Mouse (Mus musculus) cortical plate, adult 2 months (tissue): ENCODE results near the gene Atp5l.
A peak's percentile ranks its signal among the peaks of the same experiment; 100 is the strongest.

Experiments used
- CTCF ChIP-seq: fragments of 200-500 bp; IDR thresholded peaks from 2 replicates; pipeline ENCODE4 v1.5.1; 2011; ENCODE audit warnings: mild to moderate bottlenecking, control low read depth, low read length; ENCODE audit not compliant: insufficient read depth; ENCODE audit errors: extremely low read depth
- POLR2A ChIP-seq: fragments of 200-500 bp; IDR thresholded peaks from 2 replicates; pipeline ENCODE4 v1.6.1; 2011; ENCODE audit warnings: mild to moderate bottlenecking, low read length, control low read depth; ENCODE audit not compliant: insufficient read depth; ENCODE audit errors: extremely low read depth

DNA sequence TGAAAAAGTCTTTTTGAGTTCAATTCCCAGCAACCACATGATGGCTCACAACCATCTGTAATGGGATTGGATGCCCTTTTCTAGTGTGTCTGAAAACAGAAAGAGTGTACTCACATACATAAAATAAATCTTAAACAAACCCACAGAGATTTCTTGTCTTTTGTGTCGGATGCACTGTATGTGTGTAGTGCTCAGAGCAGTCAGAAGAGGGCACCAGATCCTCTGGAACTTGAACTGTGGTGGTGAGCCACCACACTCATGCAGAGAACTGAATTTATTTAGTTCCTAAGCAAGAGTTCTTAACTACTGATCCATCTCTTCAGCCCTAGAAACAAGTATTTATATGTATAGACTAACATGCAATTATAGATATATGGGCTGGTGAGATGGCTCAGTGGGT lies 4.3 kb downstream of the Atp5l start:
- TF ChIP-seq CTCF (peak; percentile 48), POLR2A (no peak)
